Mouse (Mus musculus) midbrain, embryonic 15.5 days (tissue): ENCODE data around the gene Vps13d. TPM values are rescaled to one million over a fixed set of nuclear protein-coding genes. Genes with fewer than 3 reads are reported as not detected.
A peak's percentile ranks its signal among the peaks of the same experiment; 100 is the strongest.

Experiments used
- ATAC-seq: fragments of 200-750 bp; cut with Nextera tagmentation; replicated peaks from 2 replicates; pipeline ENCODE4 v1.8.0; 2017; ENCODE audit warnings: moderate TSS enrichment
- H3K27ac ChIP-seq: fragments of 300-500 bp; sonication (generic); 2 replicates; pipeline ENCODE4 v1.5.1; 2015; ENCODE audit warnings: mild to moderate bottlenecking, inconsistent platforms
- H3K27me3 ChIP-seq: fragments of 300-500 bp; sonication (generic); replicated peaks from 2 replicates; pipeline ENCODE4 v1.6.1; 2015; ENCODE audit warnings: inconsistent platforms
- H3K36me3 ChIP-seq: fragments of 300-500 bp; sonication (generic); replicated peaks from 2 replicates; pipeline ENCODE4 v1.6.1; 2015; ENCODE audit warnings: inconsistent platforms
- H3K4me1 ChIP-seq: fragments of 300-500 bp; sonication (generic); 2 replicates; pipeline ENCODE4 v1.6.1; 2015; ENCODE audit warnings: inconsistent platforms
- H3K4me2 ChIP-seq: fragments of 300-500 bp; sonication (generic); 2 replicates; pipeline ENCODE4 v1.6.1; 2015; ENCODE audit warnings: inconsistent platforms, mild to moderate bottlenecking, moderate library complexity
- H3K4me3 ChIP-seq: fragments of 300-500 bp; sonication (generic); 2 replicates; pipeline ENCODE4 v1.5.1; 2015; ENCODE audit warnings: mild to moderate bottlenecking, inconsistent platforms
- H3K9ac ChIP-seq: fragments of 300-500 bp; sonication (generic); 2 replicates; pipeline ENCODE4 v1.6.1; 2015; ENCODE audit warnings: mild to moderate bottlenecking, inconsistent platforms
- H3K9me3 ChIP-seq: fragments of 300-500 bp; sonication (generic); 2 replicates; pipeline ENCODE4 v1.6.1; 2016; ENCODE audit warnings: inconsistent platforms
- WGBS: fragments of 180-500 bp; shearing (Covaris S2); methylation state at CpG from one replicate; pipeline ENCODE4 v1.1.7; 2015; ENCODE audit warnings: mixed read lengths; 5-methylcytosine and 5-hydroxymethylcytosine counted together
- polyA plus RNA-seq: library from polyadenylated mRNA; unstranded; fragments of >200 nt; fragmentation: Nextera tagmentation; extraction: Ambion mirVana; gene quantifications from 2 replicates; pipeline ENCODE4 v1.2.1, GENCODE M21; 2015

Vps13d gene
- polyA plus RNA-seq, 1 experiment from 2014 or later: 9.6 TPM

GRCm38 (mm10) chr4:144949441-144950326 is 245.1 kb downstream of the Vps13d start:
- ATAC-seq: peak; percentile 43
- Histone ChIP-seq H3K4me3 (no peak overlapping the region), H3K9me3 (no peaks in the 10 kb centered on the region), H3K9ac (no peak overlapping the region), H3K4me1 (0 out of 2 replicates have a peak, but pooled peaks cover 8% of the 10 kb centered on the region), H3K27ac (no peak overlapping the region), H3K27me3 (no peaks in the 10 kb centered on the region), H3K36me3 (no peaks in the 10 kb centered on the region), H3K4me2 (no peak overlapping the region)
- WGBS: 18% methylated on average over 9 of the region's 9 CpGs

GRCm38 (mm10) chr4:144947738-144948390 is 246.9 kb downstream of the Vps13d start:
- Histone ChIP-seq H3K4me3 (no peak overlapping the region), H3K27ac (no peak overlapping the region), H3K4me1 (0 out of 2 replicates have a peak, but pooled peaks cover 8% of the 10 kb centered on the region), H3K9me3 (no peaks in the 10 kb centered on the region), H3K27me3 (no peaks in the 10 kb centered on the region), H3K4me2 (no peak overlapping the region), H3K9ac (no peak overlapping the region), H3K36me3 (no peaks in the 10 kb centered on the region)
- WGBS: 75% methylated on average over 6 of the region's 6 CpGs
- ATAC-seq: no peak

GRCm38 (mm10) chr4:144943273-144943672 is 251.5 kb downstream of the Vps13d start:
- Histone ChIP-seq H3K9ac (no peak overlapping the region), H3K4me2 (no peak overlapping the region), H3K4me3 (no peak overlapping the region), H3K9me3 (no peaks in the 10 kb centered on the region), H3K27me3 (no peaks in the 10 kb centered on the region), H3K27ac (no peak overlapping the region), H3K4me1 (no peaks in the 10 kb centered on the region), H3K36me3 (no peaks in the 10 kb centered on the region)
- ATAC-seq: no peak
- 85% methylated on average over 5 of the region's 5 CpGs for WGBS

- no peaks in the 10 kb centered on the region for H3K9me3 ChIP-seq
Measured at GRCm38 (mm10) chr4:144942433-144942832, 252.4 kb downstream of the Vps13d start.

GRCm38 (mm10) chr4:144940796-144941462 is 253.9 kb downstream of the Vps13d start:
- Histone ChIP-seq H3K9me3 (no peaks in the 10 kb centered on the region), H3K4me2 (no peak overlapping the region), H3K9ac (no peak overlapping the region), H3K27ac (no peak overlapping the region), H3K4me3 (no peak overlapping the region), H3K4me1 (no peaks in the 10 kb centered on the region), H3K27me3 (no peaks in the 10 kb centered on the region), H3K36me3 (no peaks in the 10 kb centered on the region)
- whole genome bisulfite sequencing: 83% methylated on average over 13 of the region's 13 CpGs
- ATAC-seq: no peak

More at GRCm38 (mm10) chr4:144942433-144942832, 252.4 kb downstream of the Vps13d start:
- Histone ChIP-seq H3K27ac (no peak overlapping the region), H3K9ac (no peak overlapping the region), H3K27me3 (no peaks in the 10 kb centered on the region), H3K4me2 (no peak overlapping the region), H3K4me3 (no peak overlapping the region), H3K4me1 (no peaks in the 10 kb centered on the region), H3K36me3 (no peaks in the 10 kb centered on the region)
- no peak for ATAC-seq
- WGBS: 93% methylated on average over 3 of the region's 3 CpGs

- no peaks in the 10 kb centered on the region for H3K4me1 ChIP-seq
- H3K4me3 ChIP-seq: no peak overlapping the region
- no peak overlapping the region for H3K9ac ChIP-seq
- H3K27ac ChIP-seq: no peak overlapping the region
- H3K36me3 ChIP-seq: no peaks in the 10 kb centered on the region
- WGBS: 81% methylated on average over 4 of the region's 4 CpGs
- H3K4me2 ChIP-seq: no peak overlapping the region
- no peaks in the 10 kb centered on the region for H3K9me3 ChIP-seq
- no peak for ATAC-seq
- no peaks in the 10 kb centered on the region for H3K27me3 ChIP-seq
Measured at GRCm38 (mm10) chr4:144939847-144940411, 254.9 kb downstream of the Vps13d start.

GRCm38 (mm10) chr4:144936563-144937154 is 258.1 kb downstream of the Vps13d start:
- 75% methylated on average over 3 of the region's 3 CpGs for WGBS
- H3K9me3 ChIP-seq: no peaks in the 10 kb centered on the region

GRCm38 (mm10) chr4:144934501-144934900 is 260.3 kb downstream of the Vps13d start:
- Histone ChIP-seq H3K4me2 (no peak overlapping the region), H3K27me3 (no peaks in the 10 kb centered on the region), H3K36me3 (no peaks in the 10 kb centered on the region), H3K9me3 (no peaks in the 10 kb centered on the region), H3K4me3 (no peak overlapping the region), H3K9ac (no peak overlapping the region), H3K4me1 (no peaks in the 10 kb centered on the region), H3K27ac (no peak overlapping the region)
- WGBS: 9% methylated on average over 1 of the region's 1 CpGs
- ATAC-seq: no peak

More at GRCm38 (mm10) chr4:144936563-144937154, 258.1 kb downstream of the Vps13d start:
- Histone ChIP-seq H3K36me3 (no peaks in the 10 kb centered on the region), H3K27ac (no peak overlapping the region), H3K4me2 (no peak overlapping the region), H3K27me3 (no peaks in the 10 kb centered on the region), H3K4me1 (no peaks in the 10 kb centered on the region), H3K4me3 (no peak overlapping the region), H3K9ac (no peak overlapping the region)
- ATAC-seq: peak; percentile 86

GRCm38 (mm10) chr4:144931167-144931566 is 263.6 kb downstream of the Vps13d start:
- no peaks in the 10 kb centered on the region for H3K4me1 ChIP-seq
- H3K36me3 ChIP-seq: no peaks in the 10 kb centered on the region
- H3K9ac ChIP-seq: no peak overlapping the region
- ATAC-seq: no peak
- no peak overlapping the region for H3K4me3 ChIP-seq
- no peaks in the 10 kb centered on the region for H3K27me3 ChIP-seq
- peak overlapping the region; percentile 23; the same call in 1 of the 2 replicates for H3K27ac ChIP-seq
- H3K4me2 ChIP-seq: no peak overlapping the region
- WGBS: 90% methylated on average over 7 of the region's 7 CpGs
- no peaks in the 10 kb centered on the region for H3K9me3 ChIP-seq

- H3K4me2 ChIP-seq: no peak overlapping the region
- no peaks in the 10 kb centered on the region for H3K4me1 ChIP-seq
- H3K9me3 ChIP-seq: no peaks in the 10 kb centered on the region
- 46% methylated on average over 10 of the region's 10 CpGs for WGBS
- H3K36me3 ChIP-seq: no peaks in the 10 kb centered on the region
- H3K27ac ChIP-seq: peak overlapping the region; percentile 23
- ATAC-seq: peak; percentile 76
- no peaks in the 10 kb centered on the region for H3K27me3 ChIP-seq
- H3K4me3 ChIP-seq: no peak overlapping the region
- H3K9ac ChIP-seq: no peak overlapping the region
Measured at GRCm38 (mm10) chr4:144930366-144930765, 264.4 kb downstream of the Vps13d start.

- Histone ChIP-seq H3K4me3 (no peak overlapping the region), H3K36me3 (no peaks in the 10 kb centered on the region), H3K4me1 (no peaks in the 10 kb centered on the region), H3K27ac (peak overlapping the region; percentile 23), H3K27me3 (no peaks in the 10 kb centered on the region), H3K4me2 (no peak overlapping the region), H3K9ac (no peak overlapping the region), H3K9me3 (no peaks in the 10 kb centered on the region)
- WGBS: 88% methylated on average over 1 of the region's 1 CpGs
- peak; percentile 85 for ATAC-seq
Measured at GRCm38 (mm10) chr4:144929811-144930221, 265.0 kb downstream of the Vps13d start.
